In the genomic region with DNA sequence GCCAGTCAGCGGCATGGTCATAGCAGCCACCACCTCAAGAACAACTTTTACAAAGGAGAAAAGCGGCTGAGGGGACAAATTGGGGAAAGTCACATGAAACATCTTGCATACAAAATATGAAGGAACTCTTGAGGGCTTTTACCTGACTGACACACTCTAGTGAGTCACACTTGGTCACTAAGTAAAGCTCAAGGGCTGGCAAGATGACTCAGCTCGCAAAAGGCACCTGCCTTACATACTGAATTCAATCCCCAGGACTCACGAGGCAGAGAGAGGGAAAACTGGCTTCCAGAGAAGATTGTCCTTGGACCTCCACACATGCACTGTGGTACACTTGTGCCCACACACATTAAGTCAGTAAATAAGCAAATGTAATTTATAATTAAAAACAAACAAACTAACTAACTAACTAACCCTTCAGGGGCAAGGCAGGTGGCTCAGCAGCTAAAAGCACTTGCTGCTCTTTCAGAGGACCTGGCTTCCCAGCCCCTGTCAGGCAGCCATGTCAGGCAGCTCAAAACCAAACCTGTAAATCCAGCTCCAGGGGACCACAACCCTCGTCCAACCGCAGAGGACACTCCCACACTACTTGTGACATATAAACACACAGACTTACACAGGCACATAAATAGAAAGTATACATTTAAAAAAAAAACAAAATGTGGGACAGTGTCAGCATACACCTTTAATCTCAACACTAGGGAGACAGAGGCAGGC, we compare ENCODE assay signal across 21 mouse cellular contexts.
DNase-seq lines count a peak whose midpoint lies in the region; ATAC-seq and TF ChIP-seq lines count a peak whose summit lies in the region.
"Had no signal": no experiment of that assay in that cellular context is flagged by ENCODE, and none has a peak within 500 bp of the region (broad histone marks: within the 10 kb centered on the region; RNA-seq: fewer than 3 reads in every experiment).

No protein-coding gene starts in this region.

- no peak overlapping the region for H3K4me2 ChIP-seq in kidney, embryonic 14.5 days (replicated peaks; ENCODE audit: low read depth, low read length)
- no peak overlapping the region for H3K4me2 ChIP-seq in stomach, postnatal 0 days (replicated peaks; ENCODE audit: low read depth)
- H3K4me2 ChIP-seq in forebrain, embryonic 14.5 days (ENCODE audit: low read length), result no peak overlapping the region
- H3K4me2 ChIP-seq: embryonic facial prominence, embryonic 12.5 days; forebrain, embryonic 13.5 days; heart, embryonic 13.5 days; hindbrain, embryonic 14.5 days; limb, embryonic 13.5 days; liver, embryonic 13.5 days; midbrain, embryonic 11.5 days; neural tube, embryonic 13.5 days had no signal

- no peak overlapping the region for H3K4me3 ChIP-seq in kidney, embryonic 14.5 days (ENCODE audit: low read length)
- no peak overlapping the region for H3K4me3 ChIP-seq in ES-Bruce4 (ENCODE audit: low read depth, low read length)
- H3K4me3 ChIP-seq in stomach, postnatal 0 days (ENCODE audit: low read depth, low read length), result no peak overlapping the region
- no peak overlapping the region for H3K4me3 ChIP-seq in forebrain, embryonic 14.5 days (ENCODE audit: low read depth, low read length)
- H3K4me3 ChIP-seq: embryonic facial prominence, embryonic 12.5 days; erythroblast, embryonic 14.5 days; forebrain, embryonic 13.5 days; heart, embryonic 13.5 days; limb, embryonic 13.5 days; liver, embryonic 13.5 days; neural tube, embryonic 13.5 days had no signal

- no peak for TF ChIP-seq EP300 in ES-Bruce4 (IDR thresholded peaks at IDR 0.05; ENCODE audit: insufficient read depth, low read depth, low read length)
- no peak for TF ChIP-seq EP300 in stomach, postnatal 0 days (optimal IDR thresholded peaks at IDR 0.05)

- 61% methylated on average over 6 of the region's 6 CpGs for WGBS in kidney, embryonic 14.5 days
- WGBS in stomach, postnatal 0 days, result 61% methylated on average over 6 of the region's 6 CpGs
- WGBS in forebrain, embryonic 14.5 days, result 85% methylated on average over 6 of the region's 6 CpGs

- DNase-seq in kidney, postnatal 4 days, result no peak
- peak; percentile 29 for DNase-seq in lung, postnatal 25 days (ENCODE audit: low spot score)
- DNase-seq in lung, postnatal 10 days, result no peak
- peak; percentile 65 for DNase-seq in stomach, postnatal 0 days (ENCODE audit: low spot score)
- DNase-seq in forebrain, embryonic 14.5 days (ENCODE audit: low spot score), result no peak
- DNase-seq: cerebellum, adult 9-11 months; gastrocnemius, postnatal 10 days; heart, adult 18-20 months; liver, embryonic 13.5 days; thymus, adult 2 months had no signal

- H3K27me3 ChIP-seq in kidney, embryonic 14.5 days (ENCODE audit: control insufficient read depth, insufficient read depth, low read length), result no peaks in the 10 kb centered on the region
- no peaks in the 10 kb centered on the region for H3K27me3 ChIP-seq in ES-Bruce4 (ENCODE audit: control insufficient read depth, insufficient read depth, low read length, poor library complexity, severe bottlenecking)
- no peaks in the 10 kb centered on the region for H3K27me3 ChIP-seq in stomach, postnatal 0 days (ENCODE audit: control insufficient read depth, insufficient read depth, low read length)
- peaks cover 19% of the 10 kb centered on the region; the same call in 1 of the 2 replicates for H3K27me3 ChIP-seq in forebrain, embryonic 14.5 days (replicated peaks; ENCODE audit: control insufficient read depth, insufficient read depth, low read length)
- H3K27me3 ChIP-seq: limb, embryonic 13.5 days; liver, embryonic 13.5 days had no signal

- H3K9ac ChIP-seq in kidney, embryonic 14.5 days (ENCODE audit: low read depth, low read length), result no peak overlapping the region
- peak overlapping the region; percentile 9; the same call in 1 of the 2 replicates for H3K9ac ChIP-seq in ES-Bruce4 (ENCODE audit: low read depth, poor library complexity, severe bottlenecking)
- H3K9ac ChIP-seq in stomach, postnatal 0 days (ENCODE audit: low read length), result no peak overlapping the region
- no peak overlapping the region for H3K9ac ChIP-seq in forebrain, embryonic 14.5 days (ENCODE audit: low read length)
- H3K9ac ChIP-seq: embryonic facial prominence, embryonic 12.5 days; forebrain, embryonic 13.5 days; heart, embryonic 13.5 days; hindbrain, embryonic 14.5 days; limb, embryonic 13.5 days; liver, embryonic 13.5 days; neural tube, embryonic 13.5 days had no signal

- TF ChIP-seq POLR2A in ES-Bruce4 (IDR thresholded peaks at IDR 0.05; ENCODE audit: insufficient read depth, low read length), result no peak

- peak overlapping the region; percentile 7; the same call in 1 of the 2 replicates for H3K27ac ChIP-seq in kidney, embryonic 14.5 days (ENCODE audit: low read depth, low read length)
- H3K27ac ChIP-seq in ES-Bruce4 (ENCODE audit: insufficient read depth, low read length), result 0 out of 2 replicates have a peak overlapping the region, but pooled peaks have one; percentile 42
- peak overlapping the region; percentile 75 for H3K27ac ChIP-seq in stomach, postnatal 0 days (replicated peaks)
- H3K27ac ChIP-seq in forebrain, embryonic 14.5 days (ENCODE audit: low read depth, low read length), result no peak overlapping the region
- H3K27ac ChIP-seq: embryonic facial prominence, embryonic 12.5 days; forebrain, embryonic 13.5 days; heart, embryonic 13.5 days; hindbrain, embryonic 14.5 days; limb, embryonic 13.5 days; liver, embryonic 13.5 days; macrophage; neural tube, embryonic 13.5 days had no signal

- H3K4me1 ChIP-seq in kidney, embryonic 14.5 days (ENCODE audit: control insufficient read depth, insufficient read depth, low read length), result peaks cover 12% of the 10 kb centered on the region; the same call in 1 of the 2 replicates
- H3K4me1 ChIP-seq in ES-Bruce4 (ENCODE audit: control insufficient read depth, insufficient read depth, low read length), result peaks cover 24% of the 10 kb centered on the region
- H3K4me1 ChIP-seq in stomach, postnatal 0 days (replicated peaks; ENCODE audit: control insufficient read depth, insufficient read depth), result no peaks in the 10 kb centered on the region
- peaks cover 17% of the 10 kb centered on the region for H3K4me1 ChIP-seq in forebrain, embryonic 14.5 days (ENCODE audit: control insufficient read depth, insufficient read depth, low read length)
- H3K4me1 ChIP-seq: liver, embryonic 13.5 days had no signal

- no peaks in the 10 kb centered on the region for H3K9me3 ChIP-seq in kidney, embryonic 14.5 days (ENCODE audit: control insufficient read depth, low read length)
- H3K9me3 ChIP-seq in ES-Bruce4 (replicated peaks; ENCODE audit: control insufficient read depth, insufficient read depth, low read length, poor library complexity, severe bottlenecking), result no peaks in the 10 kb centered on the region
- H3K9me3 ChIP-seq in stomach, postnatal 0 days (ENCODE audit: control insufficient read depth, low read length), result no peaks in the 10 kb centered on the region
- H3K9me3 ChIP-seq in forebrain, embryonic 14.5 days (replicated peaks; ENCODE audit: control insufficient read depth, low read length), result no peaks in the 10 kb centered on the region
- H3K9me3 ChIP-seq: embryonic facial prominence, embryonic 12.5 days; forebrain, embryonic 13.5 days; heart, embryonic 13.5 days; limb, embryonic 13.5 days; liver, embryonic 13.5 days; neural tube, embryonic 13.5 days had no signal

- no peak for ATAC-seq in kidney, embryonic 14.5 days (ENCODE audit: low FRiP score, low TSS enrichment)
- peak; percentile 93 for ATAC-seq in stomach, postnatal 0 days (ENCODE audit: low FRiP score, low TSS enrichment)
- no peak for ATAC-seq in forebrain, embryonic 14.5 days
- ATAC-seq: forebrain, embryonic 13.5 days had no signal

- no peak for TF ChIP-seq CTCF in ES-Bruce4 (IDR thresholded peaks at IDR 0.05; ENCODE audit: low read depth, low read length)
- no peak for TF ChIP-seq CTCF in stomach, postnatal 0 days (IDR thresholded peaks at IDR 0.05; ENCODE audit: low read depth)

- H3K36me3 ChIP-seq in kidney, embryonic 14.5 days (ENCODE audit: control insufficient read depth, insufficient read depth, low read length), result no peaks in the 10 kb centered on the region
- no peaks in the 10 kb centered on the region for H3K36me3 ChIP-seq in ES-Bruce4 (ENCODE audit: control insufficient read depth, insufficient read depth, low read length, poor library complexity, severe bottlenecking)
- H3K36me3 ChIP-seq in stomach, postnatal 0 days (ENCODE audit: control insufficient read depth, insufficient read depth, low read length), result no peaks in the 10 kb centered on the region
- H3K36me3 ChIP-seq in forebrain, embryonic 14.5 days (ENCODE audit: control insufficient read depth, insufficient read depth, low read length), result no peaks in the 10 kb centered on the region
- H3K36me3 ChIP-seq: embryonic facial prominence, embryonic 12.5 days; heart, embryonic 13.5 days; limb, embryonic 13.5 days; liver, embryonic 13.5 days; neural tube, embryonic 13.5 days had no signal

Comparison
In these comparisons a context has a peak if more than half of its experiments do, and no peak if none do; other contexts are left out.
1. DNase-seq: peak in lung, postnatal 25 days (single experiment) and stomach, postnatal 0 days (single experiment); none in kidney, postnatal 4 days (0 of 2), lung, postnatal 10 days (single experiment) and forebrain, embryonic 14.5 days (single experiment).